ENCODE assay signal across 9 mouse cellular contexts in the genomic region with DNA sequence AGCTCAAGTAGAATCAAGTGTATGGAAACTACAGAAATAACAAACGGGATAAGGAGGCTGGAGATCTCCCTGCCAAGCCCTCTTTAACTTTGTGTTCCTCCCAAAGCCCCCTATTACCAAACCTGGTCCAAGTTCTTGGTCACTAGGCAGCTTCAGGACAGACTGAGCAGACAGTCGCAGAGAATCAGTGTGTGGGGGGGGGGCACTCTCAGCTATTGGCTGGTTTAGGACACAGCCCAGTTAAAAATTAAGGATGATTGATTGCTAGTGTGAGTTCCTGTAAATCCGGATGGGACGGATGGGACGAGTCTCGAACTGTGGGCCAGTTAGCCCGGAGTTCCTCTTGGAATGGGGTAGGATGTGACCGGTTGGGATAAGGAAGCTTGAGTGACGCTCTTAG. TPM values are rescaled to one million over a fixed set of nuclear protein-coding genes. Genes with fewer than 3 reads are reported as not detected.
A peak's percentile ranks its signal among the peaks of the same experiment; 100 is the strongest.
DNase-seq lines count a peak whose midpoint lies in the region; ATAC-seq and TF ChIP-seq lines count a peak whose summit lies in the region.
"Had no signal": no experiment of that assay in that cellular context is flagged by ENCODE, and none has a peak within 500 bp of the region (broad histone marks: within the 10 kb centered on the region; RNA-seq: fewer than 3 reads in every experiment).

A gene (minus strand): TSS at position 204 of the 400 bp plus-strand sequence.

- H3K27ac ChIP-seq in bone marrow, adult 2 months (ENCODE audit: control insufficient read depth, insufficient read depth, low read depth, low read length, poor library complexity): no peak within 1 kb of the TSS
- peak within 1 kb of the TSS; percentile 67 for H3K27ac ChIP-seq in intestine, embryonic 15.5 days
- H3K27ac ChIP-seq in midbrain, embryonic 16.5 days (ENCODE audit: low read length): peak within 1 kb of the TSS; percentile 17; the same call in 1 of the 2 replicates

- H3K9me3 ChIP-seq in intestine, embryonic 15.5 days: no peaks in the 10 kb centered on the region
- H3K9me3 ChIP-seq in midbrain, embryonic 16.5 days (replicated peaks; ENCODE audit: control insufficient read depth, low read length, poor library complexity, severe bottlenecking): no peaks in the 10 kb centered on the region

- TF ChIP-seq CTCF in bone marrow, adult 2 months (IDR thresholded peaks at IDR 0.05; ENCODE audit: control insufficient read depth, insufficient read depth, low read length): no peak

- no peaks in the 10 kb centered on the region for H3K27me3 ChIP-seq in intestine, embryonic 15.5 days (replicated peaks)
- no peaks in the 10 kb centered on the region for H3K27me3 ChIP-seq in midbrain, embryonic 16.5 days (ENCODE audit: control insufficient read depth, insufficient read depth, low read depth, low read length)

- peak within 1 kb of the TSS; percentile 31 for H3K9ac ChIP-seq in intestine, embryonic 15.5 days
- peak within 1 kb of the TSS; percentile 68 for H3K9ac ChIP-seq in midbrain, embryonic 16.5 days (ENCODE audit: low read depth, low read length)

- no peaks in the 10 kb centered on the region for H3K36me3 ChIP-seq in intestine, embryonic 15.5 days
- H3K36me3 ChIP-seq in midbrain, embryonic 16.5 days (ENCODE audit: control insufficient read depth, insufficient read depth, low read length): no peaks in the 10 kb centered on the region

- WGBS in bone marrow, adult 2 months: 84% methylated on average over 9 of the region's 9 CpGs
- 49% methylated on average over 9 of the region's 9 CpGs for WGBS in intestine, embryonic 15.5 days
- WGBS in midbrain, embryonic 16.5 days: 60% methylated on average over 9 of the region's 9 CpGs

- H3K4me3 ChIP-seq in bone marrow, adult 2 months (replicated peaks; ENCODE audit: control insufficient read depth, low read depth, low read length): no peak within 1 kb of the TSS
- H3K4me3 ChIP-seq in intestine, embryonic 15.5 days (replicated peaks): peak within 1 kb of the TSS; percentile 26
- H3K4me3 ChIP-seq in midbrain, embryonic 16.5 days (ENCODE audit: low read depth, low read length): peak within 1 kb of the TSS; percentile 34

- TF ChIP-seq POLR2A in bone marrow, adult 2 months (IDR thresholded peaks at IDR 0.05; ENCODE audit: borderline replicate concordance, control insufficient read depth, low read depth, low read length): no peak

- H3K4me1 ChIP-seq in bone marrow, adult 2 months (ENCODE audit: control insufficient read depth, insufficient read depth, low read length): no peaks in the 10 kb centered on the region
- peaks cover 8% of the 10 kb centered on the region; the same call in 1 of the 2 replicates for H3K4me1 ChIP-seq in intestine, embryonic 15.5 days (replicated peaks)
- peaks cover 9% of the 10 kb centered on the region for H3K4me1 ChIP-seq in midbrain, embryonic 16.5 days (ENCODE audit: control insufficient read depth, insufficient read depth, low read length)

- peak; percentile 37 for ATAC-seq in intestine, embryonic 15.5 days
- 0 out of 2 replicates have a peak, but pooled peaks have one; percentile 11 for ATAC-seq in midbrain, embryonic 16.5 days

- DNase-seq in frontal cortex, adult 2 months (ENCODE audit: extremely low spot score in 1 of 2, low spot score in 1 of 2): no peak
- DNase-seq in frontal cortex, postnatal 10 days (ENCODE audit: low spot score in 2 of 2): no peak
- DNase-seq in gastrocnemius, postnatal 25 days: peak; percentile 17
- DNase-seq in layer of hippocampus, adult 11-12 months (ENCODE audit: low spot score): no peak
- no peak for DNase-seq in spleen, postnatal 4 days (ENCODE audit: low spot score in 2 of 2)

- peak within 1 kb of the TSS; percentile 58 for H3K4me2 ChIP-seq in intestine, embryonic 15.5 days (replicated peaks)
- H3K4me2 ChIP-seq in midbrain, embryonic 16.5 days (ENCODE audit: low read length): peak within 1 kb of the TSS; percentile 59

RNA-seq across cellular contexts. Expression of the gene that starts here (rescaled TPM):
- polyA plus RNA-seq in frontal cortex, adult 2 months (2012; rRNA removed): 13.9 and 17.4 TPM in 2 replicates
- polyA plus RNA-seq in bone marrow, adult 2 months (2011; ENCODE audit: insufficient read depth, insufficient read length, low replicate concordance, missing spikeins): 29.0 and 29.7 TPM in 2 replicates
- 10 to 100 TPM; 46.7 to 59.3 TPM for total RNA-seq in gastrocnemius, postnatal 25 days (2021)
- polyA plus RNA-seq in intestine, embryonic 15.5 days (2015; fragmentation: Nextera tagmentation; extraction: Ambion mirVana): 59.7 and 60.5 TPM in 2 replicates
- 28.3 and 29.0 TPM in 2 replicates for polyA plus RNA-seq in midbrain, embryonic 16.5 days (2015; fragmentation: Nextera tagmentation; extraction: Ambion mirVana)
- total RNA-seq: hematopoietic stem cell, adult 5-6 weeks had no signal
